Mouse (Mus musculus): ENCODE measurements around the gene Rnf157.

DNA sequence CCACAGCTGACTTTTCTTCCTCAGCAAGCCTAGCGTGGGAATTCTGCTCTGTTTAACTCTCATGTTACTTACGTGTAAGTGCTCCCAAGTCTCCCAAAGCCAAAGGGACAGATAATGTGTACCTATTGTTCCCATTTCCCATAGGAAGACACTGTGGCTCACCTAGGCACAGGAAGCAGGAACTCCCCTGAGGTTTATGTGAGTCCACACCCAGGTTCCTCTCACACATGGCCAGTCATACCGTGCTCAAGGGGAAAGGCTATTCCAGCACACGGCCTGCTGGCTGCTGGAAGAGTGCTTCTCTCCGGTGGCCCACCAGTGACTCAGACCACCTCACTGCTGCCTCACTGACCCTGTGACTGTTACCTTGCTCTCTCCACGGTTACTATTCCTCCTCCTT, 8.3 kb upstream of the Rnf157 start:
- TF ChIP-seq CTCF (IDR thresholded peaks at IDR 0.05; ENCODE audit: insufficient read depth, low read depth, low read length) (no peak), POLR2A (IDR thresholded peaks at IDR 0.05; ENCODE audit: insufficient read depth, low read depth, low read length) (no peak)

Measured in olfactory bulb, adult 2 months (tissue).